Comparison of ENCODE assay signal across 9 mouse cellular contexts in genomic region chr8:118287496-118287895, GRCm38 (mm10). TPM values are rescaled to one million over a fixed set of nuclear protein-coding genes. Genes with fewer than 3 reads are reported as not detected.
DNase-seq lines count a peak whose midpoint lies in the region; ATAC-seq and TF ChIP-seq lines count a peak whose summit lies in the region.
"Had no signal": no experiment of that assay in that cellular context is flagged by ENCODE, and none has a peak within 500 bp of the region (broad histone marks: within the 10 kb centered on the region; RNA-seq: fewer than 3 reads in every experiment).

No protein-coding gene starts in this region.

- intact Hi-C loops in left cerebral cortex, postnatal 10 days (cut with DNase I), result loop anchor here (2.0 to 10.0 kb wide), 5 partner anchors 155 to 563 kb away; no protein-coding TSS in a partner anchor

- no peak overlapping the region for H3K4me2 ChIP-seq in kidney, embryonic 16.5 days (replicated peaks; ENCODE audit: low read depth, low read length)
- H3K4me2 ChIP-seq in liver, embryonic 11.5 days, result no peak overlapping the region

- peaks cover 15% of the 10 kb centered on the region; the same call in 1 of the 2 replicates for H3K4me1 ChIP-seq in kidney, embryonic 16.5 days (ENCODE audit: insufficient read depth, low read length)
- peaks cover 0 to 20% of the 10 kb centered on the region in 2 experiments; a peak in 2 of 4 replicates for H3K4me1 ChIP-seq in ES-E14 (ENCODE audit: control insufficient read depth in 2 of 2, insufficient read depth in 2 of 2, low read length in 2 of 2, poor library complexity in 1 of 2)
- no peaks in the 10 kb centered on the region for H3K4me1 ChIP-seq in liver, embryonic 11.5 days (replicated peaks; ENCODE audit: control insufficient read depth, insufficient read depth, low read length)

- no peak overlapping the region for H3K27ac ChIP-seq in kidney, embryonic 16.5 days (ENCODE audit: low read length)
- no peak overlapping the region for H3K27ac ChIP-seq in ES-E14 (ENCODE audit: insufficient read depth, low read depth, low read length, poor library complexity, severe bottlenecking)
- no peak overlapping the region for H3K27ac ChIP-seq in liver, embryonic 11.5 days (ENCODE audit: low read depth, low read length)

- H3K27me3 ChIP-seq in kidney, embryonic 16.5 days (ENCODE audit: insufficient read depth, low read length), result peaks cover 29% of the 10 kb centered on the region
- peaks cover 41% of the 10 kb centered on the region for H3K27me3 ChIP-seq in liver, embryonic 11.5 days (replicated peaks; ENCODE audit: control insufficient read depth, insufficient read depth, low read length)

- in situ Hi-C loops in ES-E14 (cut with MboI; ENCODE audit: low sequenced_read_pairs in 2 of 2, unreplicated experiment in 2 of 2), result no loop called here

- no peaks in the 10 kb centered on the region for H3K36me3 ChIP-seq in kidney, embryonic 16.5 days (ENCODE audit: insufficient read depth, low read length)
- no peaks in the 10 kb centered on the region for H3K36me3 ChIP-seq in ES-E14 (ENCODE audit: control insufficient read depth, insufficient read depth, low read length, poor library complexity, severe bottlenecking)
- no peaks in the 10 kb centered on the region for H3K36me3 ChIP-seq in liver, embryonic 11.5 days (ENCODE audit: control insufficient read depth, insufficient read depth, low read length)

- H3K4me3 ChIP-seq in kidney, embryonic 16.5 days (ENCODE audit: low read length), result no peak overlapping the region
- H3K4me3 ChIP-seq in ES-E14 (ENCODE audit: insufficient read depth in 1 of 2, low read depth in 1 of 2, low read length in 2 of 2, poor library complexity in 1 of 2, severe bottlenecking in 1 of 2), result no peak overlapping the region
- H3K4me3 ChIP-seq in liver, embryonic 11.5 days (ENCODE audit: low read depth, low read length), result no peak overlapping the region

- 44% methylated on average over 9 of the region's 9 CpGs for WGBS in kidney, embryonic 16.5 days
- WGBS in liver, embryonic 11.5 days, result 47% methylated on average over 9 of the region's 9 CpGs

- no peaks in the 10 kb centered on the region for H3K9me3 ChIP-seq in kidney, embryonic 16.5 days (ENCODE audit: low read length)
- H3K9me3 ChIP-seq in ES-E14 (ENCODE audit: control insufficient read depth, insufficient read depth, low read depth, low read length), result no peaks in the 10 kb centered on the region
- no peaks in the 10 kb centered on the region for H3K9me3 ChIP-seq in liver, embryonic 11.5 days (ENCODE audit: control insufficient read depth, low read length)

- peak; percentile 16 for DNase-seq in kidney, adult 9 months
- DNase-seq in ES-E14 (ENCODE audit: low read depth, low spot score), result peak; percentile 19
- peak; percentile 63 for DNase-seq in embryo, embryonic 10.5 days (ENCODE audit: low spot score)
- peak; percentile 33 to 56 for DNase-seq in left cerebral cortex, postnatal 10 days (ENCODE audit: extremely low spot score in 1 of 2, low spot score in 2 of 2)
- DNase-seq in urinary bladder, adult 2 months (ENCODE audit: low spot score), result no peak
- no peak for DNase-seq in liver, embryonic 11.5 days (ENCODE audit: low spot score)
- DNase-seq in kidney, adult 8-10 months, result no peak

- no peak for ATAC-seq in kidney, embryonic 16.5 days (ENCODE audit: low FRiP score, low TSS enrichment)
- no peak for ATAC-seq in liver, embryonic 11.5 days (replicated peaks; ENCODE audit: low FRiP score)

- no peak overlapping the region for H3K9ac ChIP-seq in kidney, embryonic 16.5 days (replicated peaks; ENCODE audit: low read length)
- H3K9ac ChIP-seq in ES-E14 (ENCODE audit: insufficient read depth, low read depth, low read length, poor library complexity, severe bottlenecking), result no peak overlapping the region
- H3K9ac ChIP-seq in liver, embryonic 11.5 days (ENCODE audit: low read depth, low read length), result no peak overlapping the region

TF ChIP-seq in ES-E14, 5 proteins besides CTCF, POLR2A, EP300 and RAD21:
- TF ChIP-seq MAFK (IDR thresholded peaks at IDR 0.05; ENCODE audit: insufficient read depth, low read depth, low read length), result no peak
- TF ChIP-seq HCFC1 (IDR thresholded peaks at IDR 0.05; ENCODE audit: borderline replicate concordance, insufficient read depth, low read length), result no peak
- no peak for TF ChIP-seq CHD2 (IDR thresholded peaks at IDR 0.05; ENCODE audit: low read depth, low read length)
- no peak for TF ChIP-seq ZC3H11A (IDR thresholded peaks at IDR 0.05; ENCODE audit: borderline replicate concordance, low read depth, low read length)
- TF ChIP-seq ZNF384 (IDR thresholded peaks at IDR 0.05; ENCODE audit: low read depth, low read length), result no peak

RNA-seq across cellular contexts. Expression of gene Cdh13, which starts 4.0 kb away (rescaled TPM):
- 2.0 and 2.1 TPM in 2 replicates for polyA plus RNA-seq in kidney, embryonic 16.5 days (2015; fragmentation: Nextera tagmentation; extraction: Ambion mirVana)
- total RNA-seq in ES-E14 (2012; rRNA removed), result 1.3 and 1.8 TPM in 2 replicates
- 100 to 1,000 TPM; 190 to 200 TPM for total RNA-seq in left cerebral cortex, postnatal 10 days (2021)
- 21.0 and 33.4 TPM in 2 replicates for polyA plus RNA-seq in urinary bladder, adult 2 months (2012; rRNA removed)
- 2.5 and 2.9 TPM in 2 replicates for polyA plus RNA-seq in liver, embryonic 11.5 days (2014; fragmentation: Nextera tagmentation; extraction: Ambion mirVana)
- total RNA-seq: hematopoietic stem cell, adult 5-6 weeks had no signal

Comparison
In these comparisons a context has a peak if more than half of its experiments do, and no peak if none do; other contexts are left out.
1. DNase-seq: peak in kidney, adult 9 months (single experiment), ES-E14 (single experiment), embryo, embryonic 10.5 days (single experiment) and left cerebral cortex, postnatal 10 days (2 of 2); none in urinary bladder, adult 2 months (single experiment), liver, embryonic 11.5 days (single experiment) and kidney, adult 8-10 months (0 of 2).